Mouse (Mus musculus) B cell, adult 2 months (primary cell): ENCODE measurements at regions not wholly inside any gene's neighbourhood (a gene's known extent, or its start where the extent isn't known, plus 50 kb on each side); places are given as distances from the start of the nearest gene placed in this dataset.

ENCODE experiments used
- DNase-seq, 2 experiments: peaks; one replicate each; pipeline ENCODE4 v3.0.0; 2022

GRCm38 (mm10) chr15:68811041-68811440 lies 2310.3 kb upstream of the Lrrc6 start:
- DNase-seq: no peak

- no peak for DNase-seq
These were observed 2309.9 kb upstream of the Lrrc6 start for GRCm38 (mm10) chr15:68810593-68810992.

GRCm38 (mm10) chr15:68808175-68808574 lies 2307.5 kb upstream of the Lrrc6 start:
- DNase-seq: no peak

- DNase-seq: no peak
These were observed 2303.5 kb upstream of the Lrrc6 start for GRCm38 (mm10) chr15:68804254-68804653.

GRCm38 (mm10) chr15:68801763-68802162 lies 2301.1 kb upstream of the Lrrc6 start:
- DNase-seq: no peak

GRCm38 (mm10) chr15:68797406-68797805 lies 2296.7 kb upstream of the Lrrc6 start:
- DNase-seq: no peak

GRCm38 (mm10) chr15:68795239-68795960 lies 2294.7 kb upstream of the Lrrc6 start:
- DNase-seq: no peak

- no peak for DNase-seq
These were observed 2259.2 kb upstream of the Lrrc6 start for GRCm38 (mm10) chr15:68759948-68760347.

GRCm38 (mm10) chr15:68755255-68755654 lies 2254.5 kb upstream of the Lrrc6 start:
- no peak for DNase-seq

GRCm38 (mm10) chr15:68754834-68755233 lies 2254.1 kb upstream of the Lrrc6 start:
- no peak for DNase-seq

- no peak for DNase-seq
These were observed 2238.6 kb upstream of the Lrrc6 start for GRCm38 (mm10) chr15:68739344-68739743.

GRCm38 (mm10) chr15:68721250-68721649 lies 2220.5 kb upstream of the Lrrc6 start:
- DNase-seq: no peak

GRCm38 (mm10) chr15:68719486-68719885 lies 2218.8 kb upstream of the Lrrc6 start:
- DNase-seq: no peak

GRCm38 (mm10) chr15:68714337-68714736 lies 2213.6 kb upstream of the Lrrc6 start:
- no peak for DNase-seq

GRCm38 (mm10) chr15:68707306-68707705 lies 2206.6 kb upstream of the Lrrc6 start:
- DNase-seq: no peak

GRCm38 (mm10) chr15:68695041-68695650 lies 2194.4 kb upstream of the Lrrc6 start:
- no peak for DNase-seq

- no peak for DNase-seq
These were observed 2166.8 kb upstream of the Lrrc6 start for GRCm38 (mm10) chr15:68667462-68667861.

- DNase-seq: no peak
These were observed 2164.6 kb upstream of the Lrrc6 start for GRCm38 (mm10) chr15:68665331-68665730.

- DNase-seq: no peak
These were observed 2156.0 kb upstream of the Lrrc6 start for GRCm38 (mm10) chr15:68656722-68657121.

GRCm38 (mm10) chr15:68655046-68655445 lies 2154.3 kb upstream of the Lrrc6 start:
- no peak for DNase-seq

- DNase-seq: no peak
These were observed 2149.9 kb upstream of the Lrrc6 start for GRCm38 (mm10) chr15:68650609-68651008.

- no peak for DNase-seq
These were observed 2149.3 kb upstream of the Lrrc6 start for GRCm38 (mm10) chr15:68650033-68650432.

GRCm38 (mm10) chr15:68646865-68647264 lies 2146.2 kb upstream of the Lrrc6 start:
- no peak for DNase-seq

- DNase-seq: no peak
These were observed 2144.2 kb upstream of the Lrrc6 start for GRCm38 (mm10) chr15:68644862-68645261.

GRCm38 (mm10) chr15:68635633-68636032 lies 2134.9 kb upstream of the Lrrc6 start:
- no peak for DNase-seq
